Mouse (Mus musculus): ENCODE results near the gene Kif26b.

DNA sequence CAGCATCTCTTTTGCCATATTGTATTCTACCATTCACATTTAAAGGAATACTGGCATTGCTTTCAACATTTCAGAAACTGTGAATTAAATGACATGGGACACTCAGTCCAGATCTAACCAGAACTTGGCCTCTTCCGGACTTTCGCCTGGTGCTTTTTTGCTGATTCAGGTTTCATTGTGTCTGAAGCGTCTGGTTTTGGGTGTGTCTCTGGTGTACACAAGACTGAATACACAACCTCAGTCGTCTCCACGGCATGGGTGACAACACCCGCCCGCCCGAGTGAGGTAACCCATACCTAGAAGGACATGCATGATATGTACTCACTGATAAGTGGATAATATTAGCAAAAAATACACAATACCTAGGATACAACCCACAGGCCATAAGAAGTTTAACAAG lies 22.0 kb upstream of the Kif26b start:
- no peak for TF ChIP-seq CTCF (IDR thresholded peaks at IDR 0.05)
- no peak for TF ChIP-seq EP300 (IDR thresholded peaks at IDR 0.05)
